Mouse (Mus musculus): ENCODE results near the gene Nsg2. TPM values are rescaled to one million over a fixed set of nuclear protein-coding genes. Genes with fewer than 3 reads are reported as not detected.

The Nsg2 gene
- polyA plus RNA-seq, 1 experiment from 2014 or later, result 39.2 TPM

DNA sequence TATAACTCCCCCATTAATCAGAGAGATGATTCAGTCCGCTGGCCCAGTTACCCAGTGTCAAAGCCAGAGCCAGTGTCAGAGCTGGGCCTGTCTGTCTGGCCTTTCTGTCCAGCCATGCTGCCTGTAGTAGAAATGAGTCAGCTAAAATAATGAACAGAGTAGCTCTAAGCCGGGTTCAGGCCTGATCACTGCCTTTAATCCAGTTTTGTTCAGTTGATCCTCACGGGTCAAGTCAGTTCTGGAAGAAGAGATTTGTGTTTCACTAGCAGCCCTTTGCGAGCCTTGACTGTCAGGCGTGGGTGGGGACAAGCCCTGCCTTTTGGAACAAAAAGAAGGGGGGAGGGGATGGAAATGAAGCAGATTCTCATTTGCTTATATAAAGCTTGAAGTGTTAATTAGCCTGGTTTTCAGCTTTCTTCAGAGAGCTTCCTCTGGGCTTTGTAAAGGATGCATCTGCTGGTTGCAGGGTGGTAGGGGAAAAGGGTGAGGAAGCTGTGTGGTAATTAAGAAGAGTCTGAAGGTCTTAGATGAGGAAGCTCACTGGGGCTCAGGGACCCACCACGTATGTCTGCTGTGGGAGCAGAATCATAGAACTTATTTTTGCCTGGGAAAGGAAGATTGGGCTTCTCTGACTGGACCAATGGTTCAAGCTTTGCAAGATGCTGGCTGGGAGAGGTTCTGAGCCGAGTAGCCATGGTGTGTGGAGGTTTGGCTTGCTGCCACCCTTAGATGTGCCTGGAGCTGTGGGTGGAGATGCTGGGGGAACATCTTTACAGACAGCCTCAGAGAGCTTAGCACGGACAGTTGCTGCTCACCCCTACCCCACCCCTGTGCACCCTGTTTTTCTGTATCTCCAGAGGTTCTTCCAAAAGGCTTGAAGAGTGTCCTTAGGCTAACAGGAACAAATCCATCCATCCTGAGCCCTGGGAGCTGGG lies 20.0 kb downstream of the Nsg2 start:
- peaks cover 2% of the 10 kb centered on the region; the same call in 1 of the 2 replicates for H3K4me1 ChIP-seq (ENCODE audit: control insufficient read depth, insufficient read depth, low read length)

DNA sequence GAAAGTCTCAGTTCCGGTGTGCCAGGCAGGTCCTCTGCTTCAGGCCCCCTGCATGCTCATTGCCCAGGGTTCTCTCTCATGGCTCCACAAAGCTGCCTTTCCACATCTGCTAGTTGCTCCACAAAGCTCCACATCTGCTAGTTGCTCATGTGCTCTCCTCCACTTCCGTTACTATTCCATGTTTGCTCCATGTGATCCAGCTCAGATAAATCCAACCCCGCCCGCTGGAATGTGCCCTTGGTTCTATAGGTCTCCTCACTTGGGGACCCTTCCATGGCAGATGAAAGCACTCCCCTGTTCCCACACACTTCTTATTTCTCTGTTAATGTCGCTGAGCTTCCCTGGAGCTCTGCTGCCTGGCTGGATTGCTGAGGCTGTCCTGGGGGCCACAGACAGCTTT lies 26.4 kb downstream of the Nsg2 start:
- H3K27me3 ChIP-seq (ENCODE audit: control insufficient read depth, insufficient read depth, low read length), result no peaks in the 10 kb centered on the region
- no peak for DNase-seq (ENCODE audit: low spot score)

More for the DNA sequence above, 20.0 kb downstream of the Nsg2 start:
- H3K9ac ChIP-seq (ENCODE audit: low read length), result no peak overlapping the region
- WGBS, result 38% methylated on average over 8 of the region's 8 CpGs
- H3K27ac ChIP-seq (ENCODE audit: low read depth, low read length), result no peak overlapping the region
- no peaks in the 10 kb centered on the region for H3K27me3 ChIP-seq (ENCODE audit: control insufficient read depth, insufficient read depth, low read length)
- no peak for DNase-seq (ENCODE audit: low spot score)
- H3K36me3 ChIP-seq (ENCODE audit: control insufficient read depth, insufficient read depth, low read length), result no peaks in the 10 kb centered on the region
- 0 out of 2 replicates have a peak, but pooled peaks have one; percentile 38 for ATAC-seq (ENCODE audit: insufficient read depth, low FRiP score, low TSS enrichment)
- H3K4me2 ChIP-seq (ENCODE audit: low read depth), result no peak overlapping the region
- H3K4me3 ChIP-seq (ENCODE audit: low read depth, low read length), result no peak overlapping the region
- no peaks in the 10 kb centered on the region for H3K9me3 ChIP-seq (ENCODE audit: control insufficient read depth, low read length)

DNA sequence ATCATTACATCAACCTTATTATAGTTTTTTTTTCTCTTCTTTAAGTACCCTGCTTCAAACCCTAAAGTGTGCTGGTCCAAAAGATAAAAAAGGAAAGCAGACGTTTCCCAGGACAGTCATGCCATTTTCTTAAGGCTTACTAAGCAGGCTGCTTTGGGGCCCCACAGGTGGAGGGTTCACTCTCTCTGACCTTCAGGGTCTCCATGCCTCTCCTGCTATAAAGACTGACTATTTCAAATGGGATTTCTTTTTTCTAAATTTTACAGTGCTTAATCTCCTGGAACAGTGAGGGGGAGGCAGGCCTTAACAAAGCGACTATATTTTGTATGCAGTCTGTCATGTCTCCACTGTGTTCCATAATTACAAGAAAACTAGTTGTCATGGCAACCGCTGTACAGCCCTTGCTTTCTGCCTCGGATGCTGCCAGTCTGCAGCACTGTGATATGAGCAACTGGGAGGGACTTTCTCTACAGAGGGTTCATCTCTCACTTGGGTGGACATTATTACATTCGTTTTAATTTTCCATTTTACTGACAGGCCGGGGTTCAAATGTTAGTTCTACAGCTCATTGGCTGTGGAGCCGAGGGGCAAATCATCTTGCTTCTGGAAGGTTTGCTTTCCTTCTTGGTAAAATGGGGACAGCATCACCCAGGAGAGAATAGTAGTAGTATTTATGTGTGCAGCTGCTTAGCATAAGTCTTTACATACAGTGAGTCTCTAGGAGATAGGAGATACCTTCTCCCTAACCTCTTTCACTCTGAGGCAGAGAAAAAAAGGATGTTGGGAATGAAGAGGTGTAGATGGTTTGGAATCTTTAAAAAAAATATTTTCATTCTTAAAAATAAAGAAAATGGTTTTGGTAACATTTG lies 27.4 kb downstream of the Nsg2 start:
- 57% methylated on average over 7 of the region's 7 CpGs for WGBS
- peak; percentile 50 for DNase-seq (ENCODE audit: low spot score)

More for the DNA sequence above, 26.4 kb downstream of the Nsg2 start:
- ATAC-seq (ENCODE audit: insufficient read depth, low FRiP score, low TSS enrichment), result no peak
- Histone ChIP-seq H3K27ac (ENCODE audit: low read depth, low read length) (no peak overlapping the region), H3K36me3 (ENCODE audit: control insufficient read depth, insufficient read depth, low read length) (no peaks in the 10 kb centered on the region), H3K9me3 (ENCODE audit: control insufficient read depth, low read length) (no peaks in the 10 kb centered on the region), H3K4me2 (ENCODE audit: low read depth) (no peak overlapping the region), H3K9ac (ENCODE audit: low read length) (no peak overlapping the region), H3K4me1 (ENCODE audit: control insufficient read depth, insufficient read depth, low read length) (peaks cover 6% of the 10 kb centered on the region; the same call in 1 of the 2 replicates), H3K4me3 (ENCODE audit: low read depth, low read length) (no peak overlapping the region)
- WGBS, result 72% methylated on average over 5 of the region's 5 CpGs

DNA sequence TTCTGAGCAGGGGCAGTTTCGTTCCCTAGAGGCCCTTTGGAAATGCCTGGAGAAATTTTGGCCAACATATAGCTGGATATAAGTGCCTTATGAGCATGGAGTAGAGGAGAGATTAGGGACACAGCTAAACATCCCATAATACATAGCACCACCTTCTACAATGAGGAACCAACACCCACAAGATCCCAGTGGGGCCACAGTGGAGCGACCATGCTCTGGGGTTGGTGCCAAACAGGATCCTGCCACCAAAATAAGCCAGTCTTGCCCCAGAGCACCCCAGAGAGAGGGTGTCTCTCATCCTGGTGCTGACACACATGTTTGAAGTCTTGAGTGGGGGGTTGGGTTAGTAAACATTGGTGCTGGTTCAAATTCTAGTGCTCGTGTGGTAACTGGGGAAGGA lies 28.3 kb downstream of the Nsg2 start:
- H3K4me1 ChIP-seq (ENCODE audit: control insufficient read depth, insufficient read depth, low read length), result peaks cover 6% of the 10 kb centered on the region; the same call in 1 of the 2 replicates
- H3K9ac ChIP-seq (ENCODE audit: low read length), result no peak overlapping the region
- no peak overlapping the region for H3K4me3 ChIP-seq (ENCODE audit: low read depth, low read length)
- no peak for ATAC-seq (ENCODE audit: insufficient read depth, low FRiP score, low TSS enrichment)
- H3K36me3 ChIP-seq (ENCODE audit: control insufficient read depth, insufficient read depth, low read length), result no peaks in the 10 kb centered on the region
- no peaks in the 10 kb centered on the region for H3K9me3 ChIP-seq (ENCODE audit: control insufficient read depth, low read length)
- no peak overlapping the region for H3K4me2 ChIP-seq (ENCODE audit: low read depth)
- H3K27me3 ChIP-seq (ENCODE audit: control insufficient read depth, insufficient read depth, low read length), result no peaks in the 10 kb centered on the region
- no peak overlapping the region for H3K27ac ChIP-seq (ENCODE audit: low read depth, low read length)
- 87% methylated on average over 3 of the region's 3 CpGs for WGBS
- no peak for DNase-seq (ENCODE audit: low spot score)

More for the DNA sequence above, 27.4 kb downstream of the Nsg2 start:
- Histone ChIP-seq H3K27ac (ENCODE audit: low read depth, low read length) (no peak overlapping the region), H3K9ac (ENCODE audit: low read length) (no peak overlapping the region), H3K4me2 (ENCODE audit: low read depth) (no peak overlapping the region), H3K9me3 (ENCODE audit: control insufficient read depth, low read length) (no peaks in the 10 kb centered on the region), H3K4me1 (ENCODE audit: control insufficient read depth, insufficient read depth, low read length) (peaks cover 6% of the 10 kb centered on the region; the same call in 1 of the 2 replicates), H3K4me3 (ENCODE audit: low read depth, low read length) (no peak overlapping the region), H3K27me3 (ENCODE audit: control insufficient read depth, insufficient read depth, low read length) (no peaks in the 10 kb centered on the region), H3K36me3 (ENCODE audit: control insufficient read depth, insufficient read depth, low read length) (no peaks in the 10 kb centered on the region)
- peak; percentile 81 for ATAC-seq (ENCODE audit: insufficient read depth, low FRiP score, low TSS enrichment)

DNA sequence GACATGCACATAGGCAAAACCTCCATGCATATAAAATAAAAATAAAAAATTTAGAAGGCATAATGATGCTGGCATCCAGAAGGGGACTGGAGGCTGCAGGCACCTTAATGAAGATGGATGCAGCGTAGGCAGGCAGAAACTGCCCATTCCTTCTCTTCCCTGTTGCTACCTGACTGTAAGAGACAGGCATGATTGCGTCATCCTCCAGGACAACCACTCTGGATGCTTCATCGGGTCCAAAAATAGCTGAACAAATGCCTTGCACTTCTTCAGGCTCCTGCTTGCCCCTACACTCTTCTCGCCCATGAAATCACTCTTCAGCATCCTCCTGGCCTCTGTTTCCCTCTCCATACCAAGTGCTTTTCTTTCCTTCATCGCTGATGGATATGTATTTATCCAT lies 29.1 kb downstream of the Nsg2 start:
- Histone ChIP-seq H3K4me2 (ENCODE audit: low read depth) (no peak overlapping the region), H3K4me3 (ENCODE audit: low read depth, low read length) (no peak overlapping the region), H3K27ac (ENCODE audit: low read depth, low read length) (no peak overlapping the region), H3K9ac (ENCODE audit: low read length) (no peak overlapping the region), H3K27me3 (ENCODE audit: control insufficient read depth, insufficient read depth, low read length) (no peaks in the 10 kb centered on the region), H3K4me1 (ENCODE audit: control insufficient read depth, insufficient read depth, low read length) (peaks cover 6% of the 10 kb centered on the region; the same call in 1 of the 2 replicates), H3K36me3 (ENCODE audit: control insufficient read depth, insufficient read depth, low read length) (no peaks in the 10 kb centered on the region), H3K9me3 (ENCODE audit: control insufficient read depth, low read length) (no peaks in the 10 kb centered on the region)
- WGBS, result 87% methylated on average over 5 of the region's 5 CpGs
- DNase-seq (ENCODE audit: low spot score), result no peak
- ATAC-seq (ENCODE audit: insufficient read depth, low FRiP score, low TSS enrichment), result no peak

DNA sequence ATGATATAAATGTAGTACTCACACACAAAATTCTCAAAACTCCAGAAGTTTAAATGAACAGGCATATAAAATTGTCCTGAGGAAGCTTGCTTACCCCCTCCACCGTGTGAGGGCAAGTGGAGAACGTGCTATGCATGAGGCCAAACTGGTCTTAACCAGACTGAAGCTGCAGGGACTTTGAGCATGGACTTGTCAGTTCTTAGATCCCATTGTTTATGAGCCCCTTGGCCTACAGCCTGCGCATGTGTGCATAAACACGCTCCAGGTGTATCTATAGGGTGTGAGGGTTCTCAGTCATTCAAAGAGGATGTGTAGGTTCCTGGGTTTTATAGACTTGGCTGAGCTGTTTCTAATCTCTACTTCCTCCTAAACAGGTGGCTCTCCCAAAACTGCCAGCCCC lies 31.1 kb downstream of the Nsg2 start:
- DNase-seq (ENCODE audit: low spot score) (no peak), ATAC-seq (ENCODE audit: insufficient read depth, low FRiP score, low TSS enrichment) (no peak)
- Histone ChIP-seq H3K36me3 (ENCODE audit: control insufficient read depth, insufficient read depth, low read length) (no peaks in the 10 kb centered on the region), H3K4me2 (ENCODE audit: low read depth) (no peak overlapping the region), H3K27me3 (ENCODE audit: control insufficient read depth, insufficient read depth, low read length) (no peaks in the 10 kb centered on the region), H3K9ac (ENCODE audit: low read length) (no peak overlapping the region), H3K4me1 (ENCODE audit: control insufficient read depth, insufficient read depth, low read length) (peaks cover 6% of the 10 kb centered on the region; the same call in 1 of the 2 replicates), H3K9me3 (ENCODE audit: control insufficient read depth, low read length) (no peaks in the 10 kb centered on the region), H3K4me3 (ENCODE audit: low read depth, low read length) (no peak overlapping the region), H3K27ac (ENCODE audit: low read depth, low read length) (no peak overlapping the region)
- 83% methylated on average over 4 of the region's 4 CpGs for WGBS

DNA sequence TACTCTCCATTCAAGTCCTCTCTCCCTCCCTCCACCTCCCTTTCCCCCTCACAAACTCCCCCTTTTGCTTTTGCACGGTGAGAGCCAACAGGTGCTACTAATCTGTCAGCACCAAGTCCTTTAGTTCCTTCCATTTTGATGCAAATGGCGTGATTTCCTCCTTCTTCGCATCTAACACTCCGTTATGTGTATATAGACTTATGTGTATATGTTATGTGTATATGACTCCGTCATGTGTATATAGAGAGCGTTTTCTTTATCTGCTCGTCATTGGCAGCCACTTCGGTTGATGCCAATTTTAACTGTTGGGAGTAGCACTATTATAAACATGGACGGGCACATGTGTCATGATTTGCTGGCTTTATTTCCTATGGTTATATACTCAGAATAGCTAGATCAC lies 31.8 kb downstream of the Nsg2 start:
- Histone ChIP-seq H3K27me3 (ENCODE audit: control insufficient read depth, insufficient read depth, low read length) (no peaks in the 10 kb centered on the region), H3K36me3 (ENCODE audit: control insufficient read depth, insufficient read depth, low read length) (no peaks in the 10 kb centered on the region), H3K9ac (ENCODE audit: low read length) (no peak overlapping the region), H3K4me1 (ENCODE audit: control insufficient read depth, insufficient read depth, low read length) (peaks cover 6% of the 10 kb centered on the region; the same call in 1 of the 2 replicates), H3K4me3 (ENCODE audit: low read depth, low read length) (no peak overlapping the region), H3K27ac (ENCODE audit: low read depth, low read length) (no peak overlapping the region), H3K4me2 (ENCODE audit: low read depth) (no peak overlapping the region), H3K9me3 (ENCODE audit: control insufficient read depth, low read length) (no peaks in the 10 kb centered on the region)
- ATAC-seq (ENCODE audit: insufficient read depth, low FRiP score, low TSS enrichment) (no peak), DNase-seq (ENCODE audit: low spot score) (no peak)
- WGBS, result 85% methylated on average over 9 of the region's 9 CpGs

DNA sequence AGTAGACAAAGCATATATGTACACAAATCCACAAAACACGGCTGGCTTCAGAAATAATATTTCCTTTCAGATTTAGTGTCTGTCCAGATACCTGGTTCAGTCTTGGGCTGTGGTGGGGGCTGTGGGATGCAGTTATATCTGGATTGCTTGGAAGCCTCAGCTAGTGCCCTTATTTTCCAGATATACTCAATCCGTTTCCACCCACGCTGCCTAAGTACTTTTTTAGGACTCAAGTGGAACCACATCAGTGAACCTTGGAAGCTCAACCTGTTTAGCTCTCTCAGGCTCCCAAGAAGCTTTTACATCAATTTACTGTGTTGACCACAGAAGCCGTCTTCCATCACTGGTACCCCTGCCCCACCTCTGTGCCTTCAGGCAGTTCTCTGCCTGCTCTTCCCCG lies 35.6 kb downstream of the Nsg2 start:
- Histone ChIP-seq H3K9ac (ENCODE audit: low read length) (no peak overlapping the region), H3K36me3 (ENCODE audit: control insufficient read depth, insufficient read depth, low read length) (no peaks in the 10 kb centered on the region), H3K4me3 (ENCODE audit: low read depth, low read length) (no peak overlapping the region), H3K4me1 (ENCODE audit: control insufficient read depth, insufficient read depth, low read length) (no peaks in the 10 kb centered on the region; the same call in 1 of the 2 replicates), H3K4me2 (ENCODE audit: low read depth) (no peak overlapping the region), H3K9me3 (ENCODE audit: control insufficient read depth, low read length) (no peaks in the 10 kb centered on the region), H3K27me3 (ENCODE audit: control insufficient read depth, insufficient read depth, low read length) (no peaks in the 10 kb centered on the region), H3K27ac (ENCODE audit: low read depth, low read length) (no peak overlapping the region)
- DNase-seq (ENCODE audit: low spot score) (no peak), ATAC-seq (ENCODE audit: insufficient read depth, low FRiP score, low TSS enrichment) (no peak)
- WGBS, result 81% methylated on average over 5 of the region's 5 CpGs
